Mouse (Mus musculus) thymus, adult 2 months (tissue): ENCODE data around the gene Plek. TPM values are rescaled to one million over a fixed set of nuclear protein-coding genes. Genes with fewer than 3 reads are reported as not detected.

Experiments used
- DNase-seq: peaks from one replicate; pipeline ENCODE4 v3.0.0; 2021
- H3K27ac ChIP-seq: fragments of 200-500 bp; 2 replicates; pipeline ENCODE4 v1.5.1; 2012; ENCODE audit warnings: low read length, control low read depth; ENCODE audit not compliant: control insufficient read depth, insufficient read depth
- H3K27me3 ChIP-seq: fragments of 200-500 bp; 2 replicates; pipeline ENCODE4 v1.6.1; 2012; ENCODE audit warnings: mild to moderate bottlenecking, low read length, moderate library complexity, mixed read lengths; ENCODE audit not compliant: control insufficient read depth, insufficient read depth
- H3K36me3 ChIP-seq: fragments of 200-500 bp; 2 replicates; pipeline ENCODE4 v1.6.1; 2012; ENCODE audit warnings: mild to moderate bottlenecking, low read length, moderate library complexity; ENCODE audit not compliant: control insufficient read depth, insufficient read depth
- H3K4me1 ChIP-seq: fragments of 200-500 bp; replicated peaks from 2 replicates; pipeline ENCODE4 v1.6.1; 2012; ENCODE audit warnings: low read length; ENCODE audit not compliant: control insufficient read depth, insufficient read depth
- H3K4me3 ChIP-seq: fragments of 200-500 bp; 2 replicates; pipeline ENCODE4 v1.5.1; 2012; ENCODE audit warnings: mild to moderate bottlenecking, low read length, control low read depth, moderate library complexity; ENCODE audit not compliant: control insufficient read depth, insufficient read depth
- CTCF ChIP-seq: fragments of 200-500 bp; IDR thresholded peaks from 2 replicates; pipeline ENCODE4 v1.5.1; 2012; ENCODE audit warnings: mild to moderate bottlenecking, control low read depth, low read length, moderate library complexity, borderline replicate concordance; ENCODE audit not compliant: control insufficient read depth, poor library complexity, insufficient read depth; ENCODE audit errors: extremely low read depth
- POLR2A ChIP-seq: fragments of 200-500 bp; IDR thresholded peaks from 2 replicates; pipeline ENCODE4 v1.6.1; 2012; ENCODE audit warnings: mild to moderate bottlenecking, low read length, control low read depth, moderate library complexity; ENCODE audit not compliant: control insufficient read depth, poor library complexity, insufficient read depth; ENCODE audit errors: extremely low read depth
- WGBS: fragments of 180-500 bp; shearing (Covaris S2); methylation state at CpG from one replicate; pipeline ENCODE4 v1.1.7; 2018; 5-methylcytosine and 5-hydroxymethylcytosine counted together
- polyA plus RNA-seq: library from polyadenylated mRNA; depleted of rRNA; stranded (reverse); fragments of >200 nt; gene quantifications from 2 replicates; pipeline ENCODE4 v1.2.3, GENCODE M21; 2012

The Plek gene
- polyA plus RNA-seq, 1 experiment, result 2.9 TPM

- H3K4me3 ChIP-seq, result no peak overlapping the region
- no peaks in the 10 kb centered on the region for H3K36me3 ChIP-seq
- no peaks in the 10 kb centered on the region for H3K27me3 ChIP-seq
- TF ChIP-seq POLR2A (no peak), CTCF (no peak)
- no peak for DNase-seq
- no peaks in the 10 kb centered on the region for H3K4me1 ChIP-seq
- H3K27ac ChIP-seq, result no peak overlapping the region
- WGBS, result 49% methylated on average over 7 of the region's 7 CpGs
These were observed 49.3 kb downstream of the Plek start for GRCm38 (mm10) chr11:17002739-17003373.

GRCm38 (mm10) chr11:17000353-17001334 is 51.5 kb downstream of the Plek start:
- 39% methylated on average over 9 of the region's 9 CpGs for WGBS
- no peaks in the 10 kb centered on the region for H3K36me3 ChIP-seq
- DNase-seq, result no peak
- H3K4me3 ChIP-seq, result no peak overlapping the region
- H3K27me3 ChIP-seq, result no peaks in the 10 kb centered on the region
- H3K27ac ChIP-seq, result no peak overlapping the region
- no peak for TF ChIP-seq CTCF
- no peak for TF ChIP-seq POLR2A
- H3K4me1 ChIP-seq, result no peaks in the 10 kb centered on the region

- no peak overlapping the region for H3K4me3 ChIP-seq
- DNase-seq, result no peak
- TF ChIP-seq CTCF (no peak), POLR2A (no peak)
- H3K27ac ChIP-seq, result no peak overlapping the region
- H3K4me1 ChIP-seq, result no peaks in the 10 kb centered on the region
- H3K36me3 ChIP-seq, result no peaks in the 10 kb centered on the region
- no peaks in the 10 kb centered on the region for H3K27me3 ChIP-seq
These were observed 52.2 kb downstream of the Plek start for GRCm38 (mm10) chr11:16999933-17000332.

GRCm38 (mm10) chr11:16999387-16999786 is 52.8 kb downstream of the Plek start:
- TF ChIP-seq CTCF (no peak), POLR2A (no peak)
- H3K4me3 ChIP-seq, result no peak overlapping the region

GRCm38 (mm10) chr11:16997465-16997864 is 54.7 kb downstream of the Plek start:
- H3K4me3 ChIP-seq, result no peak overlapping the region
- H3K4me1 ChIP-seq, result no peaks in the 10 kb centered on the region
- H3K27me3 ChIP-seq, result no peaks in the 10 kb centered on the region
- no peak overlapping the region for H3K27ac ChIP-seq
- no peaks in the 10 kb centered on the region for H3K36me3 ChIP-seq
- TF ChIP-seq CTCF, result no peak
- no peak for TF ChIP-seq POLR2A
- no peak for DNase-seq

More at GRCm38 (mm10) chr11:16999387-16999786, 52.8 kb downstream of the Plek start:
- H3K27ac ChIP-seq, result no peak overlapping the region
- H3K27me3 ChIP-seq, result no peaks in the 10 kb centered on the region
- H3K4me1 ChIP-seq, result no peaks in the 10 kb centered on the region
- 92% methylated on average over 4 of the region's 4 CpGs for WGBS
- no peak for DNase-seq
- no peaks in the 10 kb centered on the region for H3K36me3 ChIP-seq

- Histone ChIP-seq H3K4me1 (no peaks in the 10 kb centered on the region), H3K4me3 (no peak overlapping the region), H3K27me3 (no peaks in the 10 kb centered on the region)
These were observed 55.4 kb downstream of the Plek start for GRCm38 (mm10) chr11:16996818-16997217.

More at GRCm38 (mm10) chr11:16996818-16997217, 55.4 kb downstream of the Plek start:
- no peak overlapping the region for H3K27ac ChIP-seq
- no peak for TF ChIP-seq CTCF
- TF ChIP-seq POLR2A, result no peak
- H3K36me3 ChIP-seq, result no peaks in the 10 kb centered on the region
- no peak for DNase-seq
